Mouse (Mus musculus): ENCODE measurements around the gene Syn3. TPM values are rescaled to one million over a fixed set of nuclear protein-coding genes. Genes with fewer than 3 reads are reported as not detected.
"Not testable (repeated sequence)": the region's sequence is repeated elsewhere in the genome, so short reads cannot be mapped to it uniquely, and the experiment has no call there.

The Syn3 gene
- 9.5 and 10.6 TPM in 2 replicates for polyA plus RNA-seq (2012; rRNA removed)

GRCm38 (mm10) chr10:86498673-86499391, at the start of gene Syn3:
Gene Syn3 (minus strand): TSS chr10:86498896.
- H3K27me3 ChIP-seq (ENCODE audit: control insufficient read depth, insufficient read depth, low read length) = no peaks in the 10 kb centered on the region
- peaks cover 7% of the 10 kb centered on the region for H3K4me1 ChIP-seq (ENCODE audit: control insufficient read depth, insufficient read depth, low read length)
- H3K27ac ChIP-seq (ENCODE audit: insufficient read depth, low read length) = peak within 1 kb of the TSS; percentile 47
- WGBS = under 1% methylated on average over 21 of the region's 21 CpGs
- peak; percentile 96 to 97 for DNase-seq
- H3K4me3 ChIP-seq (replicated peaks; ENCODE audit: insufficient read depth, low read depth, low read length) = peak within 1 kb of the TSS; percentile 86
- TF ChIP-seq POLR2A (IDR thresholded peaks at IDR 0.05; ENCODE audit: borderline replicate concordance, insufficient read depth, low read length) (peak; percentile 86), CTCF (IDR thresholded peaks at IDR 0.05; ENCODE audit: borderline replicate concordance, insufficient read depth, low read depth, low read length) (peak; percentile 94)

- 91% methylated on average over 4 of the region's 5 CpGs for WGBS
- DNase-seq; H3K4me1 ChIP-seq (ENCODE audit: control insufficient read depth, insufficient read depth, low read length); H3K27me3 ChIP-seq (ENCODE audit: control insufficient read depth, insufficient read depth, low read length); H3K4me3 ChIP-seq (replicated peaks; ENCODE audit: insufficient read depth, low read depth, low read length); H3K27ac ChIP-seq (ENCODE audit: insufficient read depth, low read length): not testable (repeated sequence)
Observed at GRCm38 (mm10) chr10:86526357-86526874, 27.7 kb upstream of the Syn3 start.

GRCm38 (mm10) chr10:86513801-86514200, 15.1 kb upstream of the Syn3 start:
- H3K4me3 ChIP-seq (replicated peaks; ENCODE audit: insufficient read depth, low read depth, low read length) = no peak overlapping the region
- H3K27me3 ChIP-seq (ENCODE audit: control insufficient read depth, insufficient read depth, low read length) = no peaks in the 10 kb centered on the region
- no peak for TF ChIP-seq POLR2A (IDR thresholded peaks at IDR 0.05; ENCODE audit: borderline replicate concordance, insufficient read depth, low read length)
- no peak for TF ChIP-seq CTCF (IDR thresholded peaks at IDR 0.05; ENCODE audit: borderline replicate concordance, insufficient read depth, low read depth, low read length)
- WGBS = 86% methylated on average over 4 of the region's 4 CpGs
- H3K27ac ChIP-seq (ENCODE audit: insufficient read depth, low read length) = no peak overlapping the region
- H3K4me1 ChIP-seq (ENCODE audit: control insufficient read depth, insufficient read depth, low read length) = no peaks in the 10 kb centered on the region
- DNase-seq = no peak

GRCm38 (mm10) chr10:86510941-86511340, 12.2 kb upstream of the Syn3 start:
- Histone ChIP-seq H3K4me3 (replicated peaks; ENCODE audit: insufficient read depth, low read depth, low read length) (no peak overlapping the region), H3K27ac (ENCODE audit: insufficient read depth, low read length) (no peak overlapping the region), H3K27me3 (ENCODE audit: control insufficient read depth, insufficient read depth, low read length) (no peaks in the 10 kb centered on the region), H3K4me1 (ENCODE audit: control insufficient read depth, insufficient read depth, low read length) (no peaks in the 10 kb centered on the region)
- DNase-seq = no peak
- TF ChIP-seq CTCF (IDR thresholded peaks at IDR 0.05; ENCODE audit: borderline replicate concordance, insufficient read depth, low read depth, low read length) (no peak), POLR2A (IDR thresholded peaks at IDR 0.05; ENCODE audit: borderline replicate concordance, insufficient read depth, low read length) (no peak)

- WGBS = 74% methylated on average over 2 of the region's 2 CpGs
- H3K27ac ChIP-seq (ENCODE audit: insufficient read depth, low read length) = no peak overlapping the region
Observed at GRCm38 (mm10) chr10:86502063-86502462, 3.4 kb upstream of the Syn3 start.

GRCm38 (mm10) chr10:86498051-86498672, 534 bp downstream of the Syn3 start:
- under 1% methylated on average over 12 of the region's 12 CpGs for WGBS
- Histone ChIP-seq H3K27me3 (ENCODE audit: control insufficient read depth, insufficient read depth, low read length) (no peaks in the 10 kb centered on the region), H3K27ac (ENCODE audit: insufficient read depth, low read length) (peak overlapping the region; percentile 47), H3K4me3 (replicated peaks; ENCODE audit: insufficient read depth, low read depth, low read length) (peak overlapping the region; percentile 86), H3K4me1 (ENCODE audit: control insufficient read depth, insufficient read depth, low read length) (peaks cover 7% of the 10 kb centered on the region)
- TF ChIP-seq POLR2A (IDR thresholded peaks at IDR 0.05; ENCODE audit: borderline replicate concordance, insufficient read depth, low read length) (no peak), CTCF (IDR thresholded peaks at IDR 0.05; ENCODE audit: borderline replicate concordance, insufficient read depth, low read depth, low read length) (no peak)
- peak in 1 of 2 experiments; percentile 73 for DNase-seq

More at GRCm38 (mm10) chr10:86502063-86502462, 3.4 kb upstream of the Syn3 start:
- TF ChIP-seq POLR2A (IDR thresholded peaks at IDR 0.05; ENCODE audit: borderline replicate concordance, insufficient read depth, low read length) = no peak
- no peak for TF ChIP-seq CTCF (IDR thresholded peaks at IDR 0.05; ENCODE audit: borderline replicate concordance, insufficient read depth, low read depth, low read length)
- Histone ChIP-seq H3K27me3 (ENCODE audit: control insufficient read depth, insufficient read depth, low read length) (no peaks in the 10 kb centered on the region), H3K4me3 (replicated peaks; ENCODE audit: insufficient read depth, low read depth, low read length) (no peak overlapping the region), H3K4me1 (ENCODE audit: control insufficient read depth, insufficient read depth, low read length) (peaks cover 7% of the 10 kb centered on the region)
- DNase-seq = no peak

- no peak for DNase-seq
- 96% methylated on average over 2 of the region's 2 CpGs for WGBS
- Histone ChIP-seq H3K27me3 (ENCODE audit: control insufficient read depth, insufficient read depth, low read length) (no peaks in the 10 kb centered on the region), H3K4me3 (replicated peaks; ENCODE audit: insufficient read depth, low read depth, low read length) (no peak overlapping the region), H3K27ac (ENCODE audit: insufficient read depth, low read length) (no peak overlapping the region), H3K4me1 (ENCODE audit: control insufficient read depth, insufficient read depth, low read length) (peaks cover 7% of the 10 kb centered on the region)
- TF ChIP-seq CTCF (IDR thresholded peaks at IDR 0.05; ENCODE audit: borderline replicate concordance, insufficient read depth, low read depth, low read length) (no peak), POLR2A (IDR thresholded peaks at IDR 0.05; ENCODE audit: borderline replicate concordance, insufficient read depth, low read length) (no peak)
Observed at GRCm38 (mm10) chr10:86495851-86496250, 2.8 kb downstream of the Syn3 start.

GRCm38 (mm10) chr10:86493140-86493539, 5.6 kb downstream of the Syn3 start:
- DNase-seq = no peak
- Histone ChIP-seq H3K27ac (ENCODE audit: insufficient read depth, low read length) (no peak overlapping the region), H3K4me3 (replicated peaks; ENCODE audit: insufficient read depth, low read depth, low read length) (no peak overlapping the region)

More at GRCm38 (mm10) chr10:86493140-86493539, 5.6 kb downstream of the Syn3 start:
- no peak for TF ChIP-seq CTCF (IDR thresholded peaks at IDR 0.05; ENCODE audit: borderline replicate concordance, insufficient read depth, low read depth, low read length)
- TF ChIP-seq POLR2A (IDR thresholded peaks at IDR 0.05; ENCODE audit: borderline replicate concordance, insufficient read depth, low read length) = no peak
- H3K4me1 ChIP-seq (ENCODE audit: control insufficient read depth, insufficient read depth, low read length) = peaks cover 7% of the 10 kb centered on the region
- H3K27me3 ChIP-seq (ENCODE audit: control insufficient read depth, insufficient read depth, low read length) = no peaks in the 10 kb centered on the region
- WGBS = 83% methylated on average over 5 of the region's 5 CpGs
